21 mouse cellular contexts compared by ENCODE assay signal in genomic region chr12:71790581-71790980, GRCm38 (mm10).
"Had no signal": no experiment of that assay in that cellular context is flagged by ENCODE, and none has a peak within 500 bp of the region (broad histone marks: within the 10 kb centered on the region; RNA-seq: fewer than 3 reads in every experiment).

No protein-coding gene starts in this region.

- ATAC-seq: forebrain, embryonic 13.5 days; forebrain, embryonic 14.5 days; forebrain, embryonic 15.5 days; forebrain, embryonic 16.5 days; forebrain, postnatal 0 days had no signal

- DNase-seq: cerebellum, adult 2 months; cerebellum, adult 8-10 months; cerebellum, adult 9-10 months; cerebellum, adult 9-11 months; cerebellum, postnatal 10 days; cerebellum, postnatal 14 days; cerebellum, postnatal 25 days; cerebellum, postnatal 36 days; embryo, embryonic 11 days; forebrain, postnatal 0 days; gastrocnemius, adult 2 months; gastrocnemius, postnatal 10 days; gastrocnemius, postnatal 14 days; gastrocnemius, postnatal 25 days; gastrocnemius, postnatal 36 days; heart, adult 18-20 months; heart, adult 2 months had no signal
